Mouse (Mus musculus) v-Abl transformed pro-B cells (cell line): ENCODE measurements around the gene Adamts7.

ENCODE experiments used
- in situ Hi-C, 2 experiments: fragments of 400-800 bp; cut with MboI; formaldehyde crosslinking; loops; one replicate each; pipeline ENCODE4 v1.15.1; 2025; ENCODE audit not compliant: unreplicated experiment in 2 of 2

Gene Adamts7

GRCm38 (mm10) chr9:90226081-90226741 lies 63.3 kb downstream of the Adamts7 start:
- in situ Hi-C loops: no loop called here

DNA sequence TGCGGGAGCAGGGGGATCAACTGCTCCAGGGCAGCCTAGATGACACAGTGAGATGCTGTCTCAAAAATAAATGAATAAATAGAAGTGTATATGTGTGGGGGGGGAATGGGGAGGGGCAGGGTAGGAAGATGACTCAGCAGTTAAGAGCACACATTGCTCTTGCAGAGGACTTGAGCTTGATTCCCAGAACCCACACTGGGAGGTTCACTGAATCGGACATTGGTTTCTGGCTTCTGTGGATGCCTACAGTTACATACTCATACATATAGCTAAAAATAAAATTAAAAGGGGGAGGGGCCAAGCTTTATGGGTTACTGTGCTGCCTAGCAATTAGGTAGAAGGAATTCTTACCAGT lies 63.9 kb downstream of the Adamts7 start:
- in situ Hi-C loops: no loop called here

- in situ Hi-C loops: no loop called here
Measured at GRCm38 (mm10) chr9:90227171-90227570, 64.3 kb downstream of the Adamts7 start.

GRCm38 (mm10) chr9:90232781-90233690 lies 70.2 kb downstream of the Adamts7 start:
- in situ Hi-C loops: no loop called here

GRCm38 (mm10) chr9:90233906-90234419 lies 71.1 kb downstream of the Adamts7 start:
- in situ Hi-C loops: no loop called here

- in situ Hi-C loops: no loop called here
Measured at GRCm38 (mm10) chr9:90234786-90235185, 71.9 kb downstream of the Adamts7 start.

DNA sequence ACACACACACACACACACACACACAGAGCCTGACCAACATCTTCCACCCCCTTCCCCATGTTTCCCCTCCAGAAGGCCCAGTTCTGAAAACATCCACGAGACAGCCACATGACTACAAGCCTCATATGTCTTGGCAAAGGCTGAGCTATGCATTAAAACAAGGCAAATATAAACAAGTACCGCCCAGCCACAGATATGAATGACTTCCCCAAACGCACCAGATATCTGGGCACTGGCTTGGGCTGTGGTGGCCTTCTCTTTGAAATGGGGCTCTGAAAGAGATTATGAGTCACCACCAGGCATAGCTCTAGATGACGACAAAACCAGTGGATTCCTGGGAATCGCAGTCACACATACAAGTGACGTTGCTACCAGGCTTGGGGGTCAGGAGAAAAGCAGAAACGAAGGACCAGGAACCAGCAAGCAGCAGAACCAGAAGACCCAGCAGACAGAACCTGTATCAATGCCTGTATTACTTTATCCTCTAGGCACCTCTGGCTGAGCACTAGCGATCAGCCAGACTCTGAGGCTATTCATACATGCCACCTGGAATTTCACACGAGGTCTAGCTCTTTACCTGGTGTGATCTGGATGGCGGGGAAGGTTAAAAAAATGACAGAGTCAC lies 72.5 kb downstream of the Adamts7 start:
- in situ Hi-C loops: no loop called here

- in situ Hi-C loops: no loop called here
Measured at GRCm38 (mm10) chr9:90236817-90237216, 73.9 kb downstream of the Adamts7 start.

DNA sequence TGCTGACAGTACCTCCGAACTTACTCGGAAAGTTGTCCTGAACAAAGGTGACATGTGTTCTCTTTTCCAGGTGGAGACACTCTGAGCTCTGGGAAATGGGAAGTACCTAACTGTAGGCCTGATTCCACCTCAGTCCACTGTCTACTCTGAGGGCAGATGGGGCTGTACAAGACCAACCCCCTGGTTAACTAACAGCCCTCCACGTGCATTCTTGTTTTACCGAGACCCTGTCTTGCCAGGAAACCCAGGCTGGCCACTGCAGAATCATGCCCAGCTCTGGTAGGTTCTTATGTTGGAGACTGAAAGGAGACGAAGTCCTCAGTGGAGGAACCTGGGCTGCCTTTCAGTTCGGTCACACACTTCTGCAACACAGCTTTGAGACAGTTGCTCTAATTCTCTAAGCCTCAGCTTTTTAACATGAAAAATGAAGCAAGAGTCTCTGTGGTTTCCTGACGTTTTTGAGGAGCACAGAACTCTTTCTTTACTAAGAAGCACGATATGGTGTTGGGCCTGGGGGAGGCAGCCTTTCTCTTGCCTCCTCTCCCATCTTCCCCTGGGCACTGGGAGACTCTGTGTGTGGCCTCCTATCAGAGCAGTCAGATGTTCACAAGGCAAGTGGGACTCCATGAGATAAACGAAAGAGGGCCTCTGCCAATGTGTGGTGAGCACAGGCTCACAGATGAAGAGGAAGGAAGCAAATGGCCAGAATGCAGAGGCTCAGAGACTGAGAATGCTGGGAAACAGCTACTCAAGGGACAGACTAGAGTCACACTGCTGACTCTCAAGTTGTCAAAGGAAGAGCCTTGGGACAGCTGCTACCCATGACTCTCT lies 74.6 kb downstream of the Adamts7 start:
- in situ Hi-C loops: no loop called here

DNA sequence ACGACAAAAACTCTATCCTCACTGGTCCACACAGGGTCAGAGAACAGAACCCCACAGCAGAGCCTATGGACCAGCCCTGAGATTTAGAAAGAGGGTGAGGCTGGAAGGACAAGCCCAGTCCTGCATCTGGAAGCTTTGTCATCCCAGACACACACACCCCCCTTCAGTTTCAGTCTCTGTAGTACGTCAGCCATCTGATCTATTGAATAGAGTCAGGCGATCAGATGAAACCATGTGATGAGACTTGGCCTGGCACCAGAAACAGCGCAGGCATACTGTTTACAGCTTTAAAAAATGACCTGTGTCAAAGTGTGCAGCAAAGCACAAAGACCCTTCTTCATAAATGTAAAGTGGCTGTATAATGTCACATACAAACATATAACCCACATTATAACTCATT lies 77.7 kb downstream of the Adamts7 start:
- in situ Hi-C loops: no loop called here

DNA sequence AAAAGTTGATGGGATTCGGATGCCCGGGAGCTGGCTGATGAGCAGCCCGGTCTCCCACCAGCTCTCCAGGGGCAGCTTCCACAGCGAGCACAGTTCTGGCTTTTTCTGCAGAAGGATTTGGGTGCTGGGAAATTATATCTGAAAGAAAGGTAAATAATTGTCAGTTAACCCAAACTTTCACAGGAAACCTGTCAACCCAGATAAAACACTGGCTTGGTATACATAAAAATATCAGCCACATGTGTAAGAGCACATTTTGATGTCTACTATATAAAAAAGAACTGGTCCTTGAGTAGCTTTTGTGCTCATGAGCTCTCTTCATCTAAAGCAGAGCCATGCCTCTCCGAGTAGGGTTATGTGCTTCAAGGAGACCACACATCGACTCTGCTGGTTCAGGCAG lies 78.2 kb downstream of the Adamts7 start:
- in situ Hi-C loops: no loop called here

- in situ Hi-C loops: no loop called here
Measured at GRCm38 (mm10) chr9:90241618-90242017, 78.7 kb downstream of the Adamts7 start.

DNA sequence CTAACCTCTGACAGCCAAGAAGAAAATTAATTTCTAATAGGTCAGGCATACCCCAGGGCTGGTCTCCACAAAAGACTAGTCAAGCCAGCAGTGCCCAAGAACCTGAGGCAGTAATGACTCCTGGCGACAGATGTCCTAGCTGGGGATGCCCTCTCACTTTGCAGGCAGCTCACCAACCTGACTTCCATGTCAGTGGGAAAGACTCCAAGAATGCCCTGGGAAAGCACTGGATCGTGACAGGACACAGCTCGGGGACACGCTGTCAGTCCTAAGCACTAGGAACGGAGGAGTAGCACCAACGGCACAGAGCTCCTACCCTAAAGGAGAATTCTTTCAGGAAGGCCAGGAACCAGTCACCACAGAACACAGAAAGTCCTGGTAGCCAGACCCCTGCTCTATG lies 79.4 kb downstream of the Adamts7 start:
- in situ Hi-C loops: no loop called here

DNA sequence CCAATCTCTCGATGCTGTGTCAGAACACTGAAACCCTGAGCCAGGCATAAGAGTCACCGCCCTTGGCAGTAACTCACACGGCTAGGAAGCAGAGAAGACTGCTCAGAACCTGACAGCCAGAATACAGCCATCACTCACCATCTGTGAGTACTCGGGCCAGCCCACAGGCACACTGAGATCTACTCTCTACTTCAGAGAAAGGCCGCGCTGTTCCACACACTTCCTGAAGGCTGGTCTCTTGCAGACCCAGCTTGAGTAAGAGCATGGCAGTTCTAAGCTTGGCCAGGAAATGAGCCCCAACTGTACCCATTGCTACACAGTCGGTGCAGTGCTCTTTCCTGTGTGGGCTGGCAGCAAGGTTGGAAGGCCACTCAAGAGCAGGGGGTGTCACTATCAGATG lies 80.0 kb downstream of the Adamts7 start:
- in situ Hi-C loops: no loop called here

DNA sequence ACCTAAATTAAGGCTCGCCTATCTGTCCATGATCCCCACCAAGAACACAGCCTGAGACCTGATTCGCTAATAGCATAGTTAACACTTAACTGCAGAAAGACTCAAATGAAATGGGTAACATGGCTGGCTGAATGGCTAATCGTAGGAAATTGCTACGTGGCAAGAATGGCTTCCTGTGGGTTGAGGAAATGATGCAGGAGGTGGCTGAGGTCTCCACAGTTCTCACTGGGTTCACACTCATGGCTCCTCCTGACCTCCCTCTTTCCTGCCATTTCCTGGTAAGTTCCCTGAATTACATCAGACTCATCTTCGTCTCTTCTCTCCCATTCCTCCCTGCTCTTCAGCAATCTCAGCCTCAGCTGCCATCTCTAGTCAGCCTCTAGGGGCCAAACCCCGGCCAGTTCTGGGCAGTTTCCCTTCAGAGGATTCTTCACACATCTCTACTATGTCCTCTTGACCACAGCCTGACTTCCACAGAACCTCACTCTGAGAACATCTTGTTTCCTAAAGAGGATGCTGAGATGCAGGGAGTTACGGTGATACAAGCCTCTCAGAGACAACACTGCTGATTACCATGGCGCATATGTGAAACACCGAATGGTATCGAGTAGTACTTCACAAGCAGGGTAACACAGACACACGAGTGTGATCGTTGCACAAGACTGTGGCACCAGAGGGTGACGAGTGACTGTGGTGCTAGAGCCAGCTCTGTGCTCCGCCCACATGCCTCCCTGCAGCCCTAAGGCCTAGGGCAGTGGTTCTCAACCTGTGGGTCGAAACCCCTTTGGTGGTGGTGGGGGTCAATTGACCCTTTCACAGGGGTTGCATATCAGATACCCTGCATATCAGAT lies 81.7 kb downstream of the Adamts7 start:
- in situ Hi-C loops: no loop called here

GRCm38 (mm10) chr9:90245206-90245605 lies 82.3 kb downstream of the Adamts7 start:
- in situ Hi-C loops: no loop called here

DNA sequence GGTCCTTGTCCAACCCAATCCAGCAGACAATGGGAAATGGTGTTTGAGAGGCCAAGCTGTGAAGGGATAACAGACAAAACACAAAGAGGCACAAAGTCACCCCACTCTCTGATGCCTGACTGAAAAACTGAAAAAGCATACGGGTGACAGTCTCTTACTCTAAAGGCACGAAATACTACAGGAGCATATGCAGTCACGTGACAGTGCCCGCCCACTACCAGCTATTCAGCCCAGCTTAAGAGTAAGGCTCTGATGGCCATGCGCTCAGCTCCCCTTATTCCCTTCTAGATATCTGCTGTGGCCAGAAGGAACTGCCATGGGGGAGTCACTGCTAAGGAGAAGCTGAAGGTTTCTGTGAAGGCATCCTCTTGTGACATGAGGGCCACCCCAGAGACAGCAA lies 82.9 kb downstream of the Adamts7 start:
- in situ Hi-C loops: no loop called here

DNA sequence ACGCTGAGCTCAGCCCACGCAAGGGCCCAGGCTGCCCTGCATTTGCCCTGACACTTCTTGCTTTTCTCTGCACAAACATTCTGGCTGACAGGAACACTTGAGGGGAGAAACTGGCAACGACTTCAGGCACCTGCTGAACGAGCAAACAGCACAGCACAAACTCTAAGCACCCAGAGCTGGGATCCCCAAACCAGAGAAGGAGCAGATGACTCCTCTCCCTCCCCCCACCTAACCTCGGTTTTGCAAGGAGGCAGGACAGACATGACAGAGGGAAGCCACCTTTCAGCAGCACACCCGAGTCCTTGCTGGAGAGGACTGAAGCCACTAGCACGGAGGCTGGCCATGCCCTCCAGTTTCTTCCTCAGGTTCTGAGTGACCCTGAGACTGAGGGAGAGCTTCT lies 84.4 kb downstream of the Adamts7 start:
- in situ Hi-C loops: no loop called here

GRCm38 (mm10) chr9:90248326-90248725 lies 85.5 kb downstream of the Adamts7 start:
- in situ Hi-C loops: no loop called here

- in situ Hi-C loops: no loop called here
Measured at GRCm38 (mm10) chr9:90249036-90249435, 86.2 kb downstream of the Adamts7 start.
